Mouse (Mus musculus): ENCODE measurements around the gene Gsdme. TPM values are rescaled to one million over a fixed set of nuclear protein-coding genes. Genes with fewer than 3 reads are reported as not detected.

Gsdme gene
- polyA plus RNA-seq, 1 experiment from 2014 or later, result 50.7 TPM

- H3K4me3 ChIP-seq (replicated peaks), result no peak overlapping the region
- H3K4me2 ChIP-seq, result no peak overlapping the region
- H3K4me1 ChIP-seq, result no peaks in the 10 kb centered on the region
- 0 out of 2 replicates have a peak, but pooled peaks cover 3% of the 10 kb centered on the region for H3K9me3 ChIP-seq
- H3K27me3 ChIP-seq, result no peaks in the 10 kb centered on the region
- H3K36me3 ChIP-seq (replicated peaks), result peaks cover 4% of the 10 kb centered on the region; the same call in 1 of the 2 replicates
- no peak overlapping the region for H3K9ac ChIP-seq
- no peak overlapping the region for H3K27ac ChIP-seq
- ATAC-seq (ENCODE audit: low FRiP score), result no peak
These were observed 93.9 kb downstream of the Gsdme start for GRCm38 (mm10) chr6:50169771-50170170.

GRCm38 (mm10) chr6:50168821-50169220 is 94.8 kb downstream of the Gsdme start:
- WGBS, result 90% methylated on average over 4 of the region's 4 CpGs
- Histone ChIP-seq H3K9ac (no peak overlapping the region), H3K36me3 (replicated peaks) (peaks cover 4% of the 10 kb centered on the region; the same call in 1 of the 2 replicates), H3K27ac (no peak overlapping the region), H3K4me1 (no peaks in the 10 kb centered on the region), H3K4me2 (no peak overlapping the region), H3K9me3 (0 out of 2 replicates have a peak, but pooled peaks cover 3% of the 10 kb centered on the region), H3K27me3 (no peaks in the 10 kb centered on the region), H3K4me3 (replicated peaks) (no peak overlapping the region)
- no peak for ATAC-seq (ENCODE audit: low FRiP score)

- Histone ChIP-seq H3K4me3 (replicated peaks) (no peak overlapping the region), H3K9ac (no peak overlapping the region), H3K4me2 (no peak overlapping the region), H3K4me1 (no peaks in the 10 kb centered on the region), H3K36me3 (replicated peaks) (no peaks in the 10 kb centered on the region; the same call in 1 of the 2 replicates), H3K9me3 (no peaks in the 10 kb centered on the region), H3K27me3 (no peaks in the 10 kb centered on the region), H3K27ac (no peak overlapping the region)
- ATAC-seq (ENCODE audit: low FRiP score), result no peak
- 91% methylated on average over 3 of the region's 3 CpGs for WGBS
These were observed 100.6 kb downstream of the Gsdme start for GRCm38 (mm10) chr6:50163013-50163412.

- Histone ChIP-seq H3K4me1 (no peaks in the 10 kb centered on the region), H3K36me3 (replicated peaks) (no peaks in the 10 kb centered on the region; the same call in 1 of the 2 replicates), H3K27me3 (no peaks in the 10 kb centered on the region), H3K4me3 (replicated peaks) (no peak overlapping the region), H3K9ac (no peak overlapping the region), H3K27ac (no peak overlapping the region), H3K4me2 (no peak overlapping the region), H3K9me3 (no peaks in the 10 kb centered on the region)
- WGBS, result 80% methylated on average over 6 of the region's 6 CpGs
- no peak for ATAC-seq (ENCODE audit: low FRiP score)
These were observed 103.8 kb downstream of the Gsdme start for GRCm38 (mm10) chr6:50159842-50160241.

- H3K4me2 ChIP-seq, result no peak overlapping the region
- H3K9ac ChIP-seq, result no peak overlapping the region
- no peaks in the 10 kb centered on the region for H3K9me3 ChIP-seq
- WGBS, result 93% methylated on average over 4 of the region's 4 CpGs
- H3K4me3 ChIP-seq (replicated peaks), result no peak overlapping the region
- no peaks in the 10 kb centered on the region; the same call in 1 of the 2 replicates for H3K36me3 ChIP-seq (replicated peaks)
- no peak overlapping the region for H3K27ac ChIP-seq
- H3K4me1 ChIP-seq, result no peaks in the 10 kb centered on the region
- H3K27me3 ChIP-seq, result no peaks in the 10 kb centered on the region
- ATAC-seq (ENCODE audit: low FRiP score), result no peak
These were observed 114.3 kb downstream of the Gsdme start for GRCm38 (mm10) chr6:50149378-50149777.

- H3K9ac ChIP-seq, result no peak overlapping the region
- ATAC-seq (ENCODE audit: low FRiP score), result no peak
These were observed 117.5 kb downstream of the Gsdme start for GRCm38 (mm10) chr6:50146158-50146557.

GRCm38 (mm10) chr6:50139526-50139925 is 124.1 kb downstream of the Gsdme start:
- H3K9me3 ChIP-seq, result no peaks in the 10 kb centered on the region
- WGBS, result 90% methylated on average over 3 of the region's 3 CpGs
- no peak overlapping the region for H3K9ac ChIP-seq
- H3K27me3 ChIP-seq, result no peaks in the 10 kb centered on the region
- no peak overlapping the region for H3K27ac ChIP-seq
- no peaks in the 10 kb centered on the region for H3K36me3 ChIP-seq (replicated peaks)
- no peak overlapping the region for H3K4me3 ChIP-seq (replicated peaks)
- no peak overlapping the region for H3K4me2 ChIP-seq
- no peak for ATAC-seq (ENCODE audit: low FRiP score)
- no peaks in the 10 kb centered on the region for H3K4me1 ChIP-seq

More at GRCm38 (mm10) chr6:50146158-50146557, 117.5 kb downstream of the Gsdme start:
- no peaks in the 10 kb centered on the region for H3K9me3 ChIP-seq
- H3K36me3 ChIP-seq (replicated peaks), result no peaks in the 10 kb centered on the region; the same call in 1 of the 2 replicates
- H3K4me2 ChIP-seq, result no peak overlapping the region
- no peaks in the 10 kb centered on the region for H3K4me1 ChIP-seq
- no peak overlapping the region for H3K4me3 ChIP-seq (replicated peaks)
- H3K27ac ChIP-seq, result no peak overlapping the region
- H3K27me3 ChIP-seq, result no peaks in the 10 kb centered on the region

Other genes with a start within 250 kb of the Gsdme start
- gene Mpp6, start 153.6 kb downstream of the Gsdme start, polyA plus RNA-seq (2016; fragmentation: Nextera tagmentation; extraction: Ambion mirVana), result 76.1 and 83.6 TPM in 2 replicates
- 8.5 and 9.5 TPM in 2 replicates for gene Osbpl3, start 192.3 kb upstream of the Gsdme start, polyA plus RNA-seq (2016; fragmentation: Nextera tagmentation; extraction: Ambion mirVana)